Mouse (Mus musculus): ENCODE measurements around the gene Rsl1. TPM values are rescaled to one million over a fixed set of nuclear protein-coding genes. Genes with fewer than 3 reads are reported as not detected.
"Not testable (repeated sequence)": the region's sequence is repeated elsewhere in the genome, so short reads cannot be mapped to it uniquely, and the experiment has no call there.

Gene Rsl1
- polyA plus RNA-seq (2016; fragmentation: Nextera tagmentation; extraction: Ambion mirVana): 5.4 and 5.5 TPM in 2 replicates

DNA sequence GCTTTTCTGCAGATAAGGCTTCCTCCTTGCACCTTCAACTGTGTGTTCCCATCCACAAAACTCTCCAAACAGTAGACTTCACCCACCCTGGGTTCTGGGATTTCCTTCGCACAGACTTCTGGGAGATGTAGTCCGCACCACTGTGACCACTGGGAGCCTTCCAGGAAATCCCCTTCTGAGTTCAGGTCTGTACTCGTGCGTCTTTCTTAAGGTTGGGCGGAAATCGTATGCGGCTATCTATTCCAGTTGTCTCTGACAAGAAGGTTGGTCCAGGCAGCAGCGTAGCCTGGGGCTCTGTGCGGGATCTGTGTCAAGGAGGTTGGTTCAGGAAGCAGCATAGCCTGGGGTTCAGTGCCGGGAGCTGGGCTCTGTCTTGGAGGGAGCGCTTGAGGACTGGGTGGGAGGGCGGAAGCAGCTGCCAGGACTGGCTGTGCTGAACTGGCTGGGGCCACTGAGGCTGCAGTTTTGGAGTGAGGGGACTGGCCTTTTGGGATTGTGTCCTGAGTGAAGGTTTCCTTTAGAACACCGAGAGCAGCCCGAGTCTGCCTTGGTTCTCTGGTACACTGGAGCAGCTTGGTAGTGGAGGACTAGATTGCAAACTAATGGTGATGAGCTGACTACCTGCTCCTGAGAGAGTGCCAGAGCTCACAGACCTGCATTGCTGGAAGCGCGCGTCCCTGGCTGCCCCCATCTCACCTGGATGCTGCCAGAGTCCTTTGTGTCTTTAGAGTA, at the start of gene Rsl1:
Rsl1 (plus strand) TSS at position 192 of the 732 bp plus-strand sequence.
- not testable (repeated sequence) for H3K27me3 ChIP-seq (replicated peaks); H3K4me1 ChIP-seq; H3K27ac ChIP-seq; H3K9me3 ChIP-seq; H3K36me3 ChIP-seq
- H3K4me3 ChIP-seq: peak within 1 kb of the TSS; percentile 66
- under 1% methylated on average over 17 of the region's 17 CpGs for WGBS
- ATAC-seq (ENCODE audit: low FRiP score, low read depth): peak; percentile 98
- H3K9ac ChIP-seq: peak within 1 kb of the TSS; percentile 62
- H3K4me2 ChIP-seq (replicated peaks): peak within 1 kb of the TSS; percentile 65

DNA sequence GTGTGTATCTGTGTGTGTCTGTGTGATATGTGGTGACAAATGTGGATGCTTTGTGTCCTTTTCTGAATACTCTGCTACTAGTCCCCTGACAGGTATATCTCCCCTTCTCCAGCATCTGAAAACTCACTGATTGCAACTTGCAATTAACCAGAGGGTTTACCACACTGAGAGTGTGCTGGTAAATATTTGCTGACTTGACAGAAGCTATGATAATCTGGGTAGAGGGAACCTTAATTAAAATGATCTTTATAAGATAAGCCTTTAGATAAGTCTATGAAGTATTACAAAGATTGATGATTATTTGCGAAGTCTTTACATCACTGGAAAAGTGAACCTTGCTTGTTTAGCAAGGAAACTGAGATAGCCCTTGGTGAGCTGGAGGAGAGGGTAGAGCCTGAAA, 48.5 kb upstream of the Rsl1 start:
- no peak overlapping the region for H3K9ac ChIP-seq
- no peaks in the 10 kb centered on the region for H3K36me3 ChIP-seq
- no peak overlapping the region for H3K4me3 ChIP-seq
- H3K4me2 ChIP-seq (replicated peaks): no peak overlapping the region
- H3K27me3 ChIP-seq (replicated peaks): no peaks in the 10 kb centered on the region
- H3K9me3 ChIP-seq: no peaks in the 10 kb centered on the region
- H3K4me1 ChIP-seq: no peaks in the 10 kb centered on the region
- no peak for ATAC-seq (ENCODE audit: low FRiP score, low read depth)
- 85% methylated on average over 1 of the region's 1 CpGs for WGBS
- H3K27ac ChIP-seq: no peak overlapping the region

DNA sequence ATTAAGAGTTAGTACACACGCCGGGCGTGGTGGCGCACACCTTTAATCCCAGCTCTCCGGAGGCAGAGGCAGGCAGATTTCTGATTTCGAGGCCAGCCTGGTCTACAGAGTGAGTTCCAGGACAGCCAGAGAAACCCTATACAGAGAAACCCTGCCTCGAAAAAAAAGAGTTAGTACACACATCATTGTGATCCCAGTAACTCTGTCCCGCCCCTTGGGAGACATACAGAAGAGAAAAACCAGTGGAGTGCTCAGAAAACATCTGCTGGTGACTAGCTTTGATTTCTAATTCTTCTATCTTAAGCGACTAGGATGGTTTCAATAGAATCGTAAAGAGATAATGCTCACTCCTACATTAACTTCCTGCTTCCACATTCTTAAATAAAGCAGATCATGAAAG, 45.5 kb upstream of the Rsl1 start:
- not testable (repeated sequence) for H3K9ac ChIP-seq; H3K36me3 ChIP-seq; H3K27ac ChIP-seq; H3K9me3 ChIP-seq; H3K27me3 ChIP-seq (replicated peaks); H3K4me3 ChIP-seq; H3K4me1 ChIP-seq
- 81% methylated on average over 10 of the region's 10 CpGs for WGBS
- peak overlapping the region; percentile 77; the same call in 1 of the 2 replicates for H3K4me2 ChIP-seq (replicated peaks)
- 0 out of 2 replicates have a peak, but pooled peaks have one; percentile 35 for ATAC-seq (ENCODE audit: low FRiP score, low read depth)

DNA sequence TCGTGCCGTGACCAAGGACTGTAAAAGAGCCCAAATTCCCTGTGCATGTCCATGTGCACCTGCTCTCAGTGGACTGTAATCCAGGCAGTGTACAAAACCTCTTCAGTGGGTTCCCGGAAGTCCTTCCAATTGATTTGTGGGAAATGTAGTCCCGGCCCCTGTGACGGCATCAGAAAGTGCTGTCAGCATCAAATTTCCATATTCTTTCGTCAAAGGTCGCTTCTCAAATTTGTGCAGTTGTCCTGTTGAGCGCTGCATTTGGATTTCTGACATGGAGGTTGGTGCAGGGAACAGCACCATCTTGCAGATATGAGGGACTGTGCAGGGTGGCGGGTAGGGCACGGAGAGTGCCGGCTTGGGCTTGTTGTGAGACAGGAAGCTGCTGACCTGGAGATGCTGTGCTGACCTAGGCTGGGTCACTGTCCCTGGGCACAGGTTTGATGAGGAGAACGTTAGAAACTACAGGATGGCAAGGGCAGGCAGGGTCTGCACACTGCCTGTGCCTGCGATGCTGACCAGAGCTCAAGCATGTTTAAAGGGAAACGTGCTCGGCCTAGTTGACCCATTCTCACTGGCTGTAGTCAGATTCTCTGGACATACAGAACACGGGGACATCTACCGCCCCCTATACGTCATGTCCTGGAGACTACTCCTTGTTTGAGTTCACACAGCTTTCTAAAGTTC, 44.8 kb upstream of the Rsl1 start:
- Histone ChIP-seq H3K9ac (peak overlapping the region; percentile 69), H3K27me3 (replicated peaks) (no peaks in the 10 kb centered on the region), H3K9me3 (no peaks in the 10 kb centered on the region), H3K4me1 (no peaks in the 10 kb centered on the region), H3K4me2 (replicated peaks) (peak overlapping the region; percentile 77), H3K4me3 (peak overlapping the region; percentile 63), H3K27ac (no peak overlapping the region), H3K36me3 (no peaks in the 10 kb centered on the region)
- WGBS: under 1% methylated on average over 18 of the region's 18 CpGs
- ATAC-seq (ENCODE audit: low FRiP score, low read depth): peak; percentile 98

DNA sequence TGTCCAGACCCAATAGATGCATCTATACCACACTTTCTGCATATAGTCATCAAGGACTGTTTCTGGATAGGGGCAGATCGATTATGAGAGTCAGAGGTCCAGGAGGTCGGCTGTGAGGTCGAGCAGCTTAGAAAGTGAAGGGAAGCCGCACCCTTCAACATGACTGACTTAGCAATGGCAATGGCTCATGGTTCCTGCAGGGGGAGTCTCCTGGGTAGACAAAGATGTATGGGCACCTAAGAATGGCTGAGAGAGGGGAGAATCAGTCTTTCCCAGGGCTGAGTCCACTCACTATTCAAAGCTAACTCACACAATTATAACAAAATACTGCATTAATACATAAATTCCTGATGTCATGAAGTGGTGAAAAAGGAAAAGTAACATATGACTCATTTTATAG, 6.9 kb upstream of the Rsl1 start:
- ATAC-seq (ENCODE audit: low FRiP score, low read depth); H3K4me3 ChIP-seq: not testable (repeated sequence)
- 72% methylated on average over 4 of the region's 4 CpGs for WGBS

DNA sequence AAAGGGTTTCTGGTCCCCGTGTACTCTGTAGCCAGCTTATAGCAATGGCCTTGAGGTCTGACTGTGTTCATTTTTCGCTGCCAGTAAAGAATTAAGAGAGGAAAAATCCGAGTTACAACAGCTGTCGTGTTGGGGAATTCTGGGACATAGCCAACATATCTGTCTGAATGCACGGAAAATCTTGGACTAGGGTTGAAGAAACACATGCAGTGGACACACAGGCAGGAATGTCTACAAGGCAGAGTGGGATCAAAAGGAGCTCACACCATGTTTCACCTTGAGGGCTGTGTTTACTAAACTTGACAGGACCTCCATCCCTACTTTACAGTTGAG, 707 bp downstream of the Rsl1 start:
- H3K9me3 ChIP-seq: no peaks in the 10 kb centered on the region
- H3K4me1 ChIP-seq: peaks cover 3% of the 10 kb centered on the region
- 36% methylated on average over 5 of the region's 5 CpGs for WGBS
- no peak for ATAC-seq (ENCODE audit: low FRiP score, low read depth)
- H3K9ac ChIP-seq: peak overlapping the region; percentile 62; the same call in 1 of the 2 replicates
- H3K27ac ChIP-seq: no peak overlapping the region
- H3K4me2 ChIP-seq (replicated peaks): peak overlapping the region; percentile 65
- peak overlapping the region; percentile 66 for H3K4me3 ChIP-seq
- H3K36me3 ChIP-seq: peaks cover 4% of the 10 kb centered on the region; the same call in 1 of the 2 replicates
- H3K27me3 ChIP-seq (replicated peaks): no peaks in the 10 kb centered on the region

More for the DNA sequence above, 6.9 kb upstream of the Rsl1 start:
- H3K27me3 ChIP-seq (replicated peaks); H3K4me2 ChIP-seq (replicated peaks); H3K9ac ChIP-seq; H3K4me1 ChIP-seq; H3K36me3 ChIP-seq; H3K27ac ChIP-seq; H3K9me3 ChIP-seq: not testable (repeated sequence)

DNA sequence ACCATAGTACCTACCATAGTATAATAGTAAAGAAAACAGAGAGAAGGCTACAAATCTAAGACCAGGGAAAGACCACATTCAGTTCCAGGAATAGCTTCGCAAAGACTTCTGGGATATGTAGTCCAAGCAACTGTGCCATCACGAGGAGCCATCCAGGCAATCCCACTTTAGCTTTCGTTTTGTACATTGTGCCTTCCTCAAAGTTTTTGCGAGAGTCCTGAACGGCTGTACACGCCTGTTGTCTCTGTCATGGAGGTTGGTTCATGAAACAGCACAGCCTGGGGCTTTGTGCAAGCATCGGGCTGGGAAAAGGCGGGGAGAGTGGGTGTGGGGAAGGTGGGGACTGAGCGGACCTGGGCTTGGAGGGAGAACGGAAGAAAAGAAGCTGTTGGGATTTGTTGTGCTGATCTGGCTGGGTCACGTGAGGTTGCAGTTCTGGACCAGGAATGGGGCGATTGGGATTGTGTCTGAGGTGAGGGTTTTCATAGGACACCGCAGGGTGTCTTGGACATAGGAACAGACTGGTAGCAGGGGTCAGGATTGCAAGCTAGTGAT, 21.4 kb downstream of the Rsl1 start, which contains the start of gene Zfp455:
Zfp455 (plus strand) TSS at position 167 of the 555 bp plus-strand sequence.
- Histone ChIP-seq H3K36me3 (no peaks in the 10 kb centered on the region), H3K9me3 (no peaks in the 10 kb centered on the region), H3K27me3 (replicated peaks) (no peaks in the 10 kb centered on the region), H3K4me2 (replicated peaks) (peak within 1 kb of the TSS; percentile 68), H3K27ac (no peak within 1 kb of the TSS), H3K9ac (peak within 1 kb of the TSS; percentile 69), H3K4me1 (no peaks in the 10 kb centered on the region), H3K4me3 (peak within 1 kb of the TSS; percentile 48)
- WGBS: 5% methylated on average over 13 of the region's 13 CpGs
- ATAC-seq (ENCODE audit: low FRiP score, low read depth): peak; percentile 92

DNA sequence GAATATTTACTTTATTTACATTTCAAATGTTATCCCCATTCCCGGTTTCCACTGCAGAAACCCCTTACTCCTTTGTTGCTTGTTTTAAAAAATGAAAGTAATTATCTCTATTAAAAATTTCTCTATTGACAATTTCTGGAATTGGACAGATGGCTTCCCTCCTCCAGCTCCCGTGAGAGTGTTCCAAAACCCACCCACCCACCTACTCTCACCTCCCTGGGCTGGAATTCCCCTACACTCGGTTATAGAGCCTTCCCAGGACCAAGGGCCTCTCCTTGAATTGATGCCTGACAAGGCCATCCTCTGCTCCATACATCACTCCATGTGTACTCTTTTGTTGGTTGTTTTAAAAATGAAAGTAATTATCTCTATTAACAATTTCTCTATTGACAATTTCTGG, 28.7 kb downstream of the Rsl1 start:
- ATAC-seq (ENCODE audit: low FRiP score, low read depth): no peak
- Histone ChIP-seq H3K36me3 (no peaks in the 10 kb centered on the region), H3K4me1 (no peaks in the 10 kb centered on the region), H3K27ac (no peak overlapping the region), H3K9me3 (no peaks in the 10 kb centered on the region), H3K4me3 (no peak overlapping the region), H3K4me2 (replicated peaks) (no peak overlapping the region), H3K27me3 (replicated peaks) (no peaks in the 10 kb centered on the region), H3K9ac (no peak overlapping the region)
- whole genome bisulfite sequencing: 76% methylated on average over 3 of the region's 3 CpGs

DNA sequence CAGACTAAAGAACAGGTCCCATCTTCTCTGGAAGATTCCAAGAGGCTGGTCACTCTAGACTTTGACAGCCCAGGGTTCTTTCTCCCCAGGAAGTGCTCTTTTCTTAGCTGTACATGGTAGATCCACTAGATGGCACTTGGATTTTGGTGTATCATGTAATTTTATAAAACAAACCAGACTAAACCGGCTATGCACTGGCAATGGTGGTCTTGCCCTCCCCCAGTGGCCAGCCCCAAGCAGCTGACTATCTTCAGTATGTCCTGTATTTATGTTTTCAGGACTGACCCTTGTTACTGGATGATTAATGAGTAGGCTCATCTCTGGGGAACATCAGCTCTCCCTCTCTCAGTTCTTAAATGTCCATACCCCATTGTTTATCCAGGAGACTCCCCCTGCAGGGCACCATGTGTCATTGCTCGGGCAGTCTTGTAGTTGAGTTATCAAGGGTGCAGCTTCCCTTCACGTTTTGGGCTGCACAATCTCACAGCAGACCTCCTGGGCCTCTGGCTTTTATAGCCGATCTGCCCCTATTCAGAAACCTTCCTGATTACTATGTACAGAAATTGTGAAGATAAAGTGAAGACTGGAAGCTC, 41.1 kb downstream of the Rsl1 start:
- 64% methylated on average over 4 of the region's 4 CpGs for WGBS
- H3K9ac ChIP-seq: no peak overlapping the region
- no peak overlapping the region for H3K27ac ChIP-seq
- no peaks in the 10 kb centered on the region for H3K27me3 ChIP-seq (replicated peaks)
- ATAC-seq (ENCODE audit: low FRiP score, low read depth): no peak
- H3K4me2 ChIP-seq (replicated peaks): no peak overlapping the region
- no peaks in the 10 kb centered on the region for H3K36me3 ChIP-seq
- no peaks in the 10 kb centered on the region for H3K9me3 ChIP-seq
- no peaks in the 10 kb centered on the region for H3K4me1 ChIP-seq
- no peak overlapping the region for H3K4me3 ChIP-seq

Other genes starting within 250 kb of the Rsl1 start
- 4.6 and 5.5 TPM in 2 replicates for gene Zfp712, start 112.0 kb upstream of the Rsl1 start, polyA plus RNA-seq (2016; fragmentation: Nextera tagmentation; extraction: Ambion mirVana)
- 7.2 and 7.3 TPM in 2 replicates for gene Zfp708, start 75.2 kb upstream of the Rsl1 start, polyA plus RNA-seq (2016; fragmentation: Nextera tagmentation; extraction: Ambion mirVana)
- 1.3 and 1.6 TPM in 2 replicates for gene Gm28557, start 64.6 kb upstream of the Rsl1 start, polyA plus RNA-seq (2016; fragmentation: Nextera tagmentation; extraction: Ambion mirVana)
- gene Rslcan18, start 56.9 kb upstream of the Rsl1 start, polyA plus RNA-seq (2016; fragmentation: Nextera tagmentation; extraction: Ambion mirVana): 0.16 and 0.19 TPM in 2 replicates
- gene Zfp759, start 51.5 kb upstream of the Rsl1 start, polyA plus RNA-seq (2016; fragmentation: Nextera tagmentation; extraction: Ambion mirVana): 1.8 and 3.8 TPM in 2 replicates
- 1.4 and 2.1 TPM in 2 replicates for gene Zfp455, start 21.3 kb downstream of the Rsl1 start, polyA plus RNA-seq (2016; fragmentation: Nextera tagmentation; extraction: Ambion mirVana)
- gene Zfp458, start 105.3 kb downstream of the Rsl1 start, polyA plus RNA-seq (2016; fragmentation: Nextera tagmentation; extraction: Ambion mirVana): 3.4 and 3.8 TPM in 2 replicates
- 0.68 and 0.91 TPM in 2 replicates for gene Zfp457, start 133.3 kb downstream of the Rsl1 start, polyA plus RNA-seq (2016; fragmentation: Nextera tagmentation; extraction: Ambion mirVana)
- gene Zfp595, start 159.4 kb downstream of the Rsl1 start, polyA plus RNA-seq (2016; fragmentation: Nextera tagmentation; extraction: Ambion mirVana): 1.7 and 2.0 TPM in 2 replicates
- not detected in 2 replicates for gene Gm28044, start 187.4 kb downstream of the Rsl1 start, polyA plus RNA-seq (2016; fragmentation: Nextera tagmentation; extraction: Ambion mirVana)
- gene Zfp953, start 187.4 kb downstream of the Rsl1 start, polyA plus RNA-seq (2016; fragmentation: Nextera tagmentation; extraction: Ambion mirVana): 0.66 and 0.93 TPM in 2 replicates
- not detected in 2 replicates for gene Gm28041, start 202.6 kb downstream of the Rsl1 start, polyA plus RNA-seq (2016; fragmentation: Nextera tagmentation; extraction: Ambion mirVana)
- gene Zfp456, start 202.6 kb downstream of the Rsl1 start, polyA plus RNA-seq (2016; fragmentation: Nextera tagmentation; extraction: Ambion mirVana): 0.82 and 1.1 TPM in 2 replicates
- 3.0 and 3.2 TPM in 2 replicates for gene Zfp429, start 226.6 kb downstream of the Rsl1 start, polyA plus RNA-seq (2016; fragmentation: Nextera tagmentation; extraction: Ambion mirVana)
- gene Zfp459, start 248.2 kb downstream of the Rsl1 start, polyA plus RNA-seq (2016; fragmentation: Nextera tagmentation; extraction: Ambion mirVana): 0.52 TPM in 2 replicates